Mouse (Mus musculus) right cerebral cortex, postnatal 10 days (tissue): ENCODE measurements around the gene Dync1i2.

Experiments
- DNase-seq, 2 experiments: peaks; one replicate each; pipeline ENCODE4 v3.0.0; 2021; ENCODE audit warnings: low spot score in 2 of 2

The Dync1i2 gene

GRCm38 (mm10) chr2:71211591-71212359 lies at the start of gene Dync1i2:
TSS of gene Dync1i2 (plus strand) at chr2:71211706.
- peak; percentile 96 to 97 for DNase-seq

GRCm38 (mm10) chr2:71162831-71163621 lies 48.5 kb upstream of the Dync1i2 start:
- no peak for DNase-seq

- no peak for DNase-seq
Measured at GRCm38 (mm10) chr2:71167211-71167610, 44.3 kb upstream of the Dync1i2 start.

GRCm38 (mm10) chr2:71168461-71169021 lies 43.0 kb upstream of the Dync1i2 start:
- no peak for DNase-seq

- no peak for DNase-seq
Measured at GRCm38 (mm10) chr2:71173031-71173430, 38.5 kb upstream of the Dync1i2 start.

- DNase-seq: no peak
Measured at GRCm38 (mm10) chr2:71176329-71177249, 34.9 kb upstream of the Dync1i2 start.

GRCm38 (mm10) chr2:71177250-71177615 lies 34.3 kb upstream of the Dync1i2 start:
- no peak for DNase-seq

- no peak for DNase-seq
Measured at GRCm38 (mm10) chr2:71177760-71178159, 33.7 kb upstream of the Dync1i2 start.

GRCm38 (mm10) chr2:71179716-71180115 lies 31.8 kb upstream of the Dync1i2 start:
- DNase-seq: no peak

- DNase-seq: no peak
Measured at GRCm38 (mm10) chr2:71180566-71181217, 30.8 kb upstream of the Dync1i2 start.

- DNase-seq: no peak
Measured at GRCm38 (mm10) chr2:71187950-71188349, 23.6 kb upstream of the Dync1i2 start.

GRCm38 (mm10) chr2:71188861-71189260 lies 22.6 kb upstream of the Dync1i2 start:
- DNase-seq: no peak

- no peak for DNase-seq
Measured at GRCm38 (mm10) chr2:71191391-71192194, 19.9 kb upstream of the Dync1i2 start.

GRCm38 (mm10) chr2:71192195-71192807 lies 19.2 kb upstream of the Dync1i2 start:
- DNase-seq: no peak

GRCm38 (mm10) chr2:71194137-71194960 lies 17.2 kb upstream of the Dync1i2 start:
- peak in 1 of 2 experiments; percentile 30 for DNase-seq

GRCm38 (mm10) chr2:71196947-71197346 lies 14.6 kb upstream of the Dync1i2 start:
- DNase-seq: no peak

- no peak for DNase-seq
Measured at GRCm38 (mm10) chr2:71198907-71199306, 12.6 kb upstream of the Dync1i2 start.

- no peak for DNase-seq
Measured at GRCm38 (mm10) chr2:71200485-71200884, 11.0 kb upstream of the Dync1i2 start.

GRCm38 (mm10) chr2:71201886-71202285 lies 9.6 kb upstream of the Dync1i2 start:
- no peak for DNase-seq
